Mouse (Mus musculus) intestine, embryonic 14.5 days (tissue): Measurements from ENCODE around the gene Rab5a. TPM values are rescaled to one million over a fixed set of nuclear protein-coding genes. Genes with fewer than 3 reads are reported as not detected.

Experiments
- polyA plus RNA-seq: library from polyadenylated mRNA; unstranded; fragments of >200 nt; fragmentation: Nextera tagmentation; extraction: Ambion mirVana; gene quantifications from 2 replicates; pipeline ENCODE4 v1.2.1, GENCODE M21; 2014

Rab5a gene
- polyA plus RNA-seq, 1 experiment from 2014 or later = 81.2 TPM

Other genes starting within 250 kb of the Rab5a start
- gene Efhb, start 15.9 kb upstream of the Rab5a start, polyA plus RNA-seq = 0.39 and 0.85 TPM in 2 replicates
- gene Pp2d1, start 60.2 kb downstream of the Rab5a start, polyA plus RNA-seq = 0.34 and 0.40 TPM in 2 replicates
- 5.3 and 7.3 TPM in 2 replicates for gene Kat2b, start 87.6 kb downstream of the Rab5a start, polyA plus RNA-seq
- gene Sgo1, start 210.1 kb downstream of the Rab5a start, polyA plus RNA-seq = 39.7 and 43.1 TPM in 2 replicates